Mouse (Mus musculus) macrophage (primary cell): ENCODE results near the gene Bdkrb2. TPM values are rescaled to one million over a fixed set of nuclear protein-coding genes. Genes with fewer than 3 reads are reported as not detected.

Experiments used
- H3K27ac ChIP-seq: fragments of 350-480 bp; formaldehyde crosslinking; 2 replicates; pipeline ENCODE4 v1.9.0; 2021
- H3K36me3 ChIP-seq: fragments of 350-480 bp; formaldehyde crosslinking; 2 replicates; pipeline ENCODE4 v1.9.0; 2021; ENCODE audit errors: inconsistent target
- H3K4me3 ChIP-seq: fragments of 350-480 bp; formaldehyde crosslinking; 2 replicates; pipeline ENCODE4 v1.9.0; 2021; ENCODE audit errors: inconsistent target
- H3K79me2 ChIP-seq: fragments of 350-480 bp; formaldehyde crosslinking; 2 replicates; pipeline ENCODE4 v1.9.0; 2021; ENCODE audit errors: inconsistent target
- WGBS: methylation state at CpG from one replicate; pipeline ENCODE4 v1.1.7; 2026; ENCODE audit warnings: inconsistent platforms; ENCODE audit not compliant: missing documents; 5-methylcytosine and 5-hydroxymethylcytosine counted together
- polyA plus RNA-seq: library from polyadenylated mRNA; stranded (reverse); fragments of 250-400 nt; gene quantifications from 3 replicates; pipeline ENCODE4 v1.2.4, GENCODE M21; 2018; ENCODE audit warnings: inconsistent platforms

Bdkrb2 gene
- polyA plus RNA-seq, 1 experiment from 2014 or later: not detected

DNA sequence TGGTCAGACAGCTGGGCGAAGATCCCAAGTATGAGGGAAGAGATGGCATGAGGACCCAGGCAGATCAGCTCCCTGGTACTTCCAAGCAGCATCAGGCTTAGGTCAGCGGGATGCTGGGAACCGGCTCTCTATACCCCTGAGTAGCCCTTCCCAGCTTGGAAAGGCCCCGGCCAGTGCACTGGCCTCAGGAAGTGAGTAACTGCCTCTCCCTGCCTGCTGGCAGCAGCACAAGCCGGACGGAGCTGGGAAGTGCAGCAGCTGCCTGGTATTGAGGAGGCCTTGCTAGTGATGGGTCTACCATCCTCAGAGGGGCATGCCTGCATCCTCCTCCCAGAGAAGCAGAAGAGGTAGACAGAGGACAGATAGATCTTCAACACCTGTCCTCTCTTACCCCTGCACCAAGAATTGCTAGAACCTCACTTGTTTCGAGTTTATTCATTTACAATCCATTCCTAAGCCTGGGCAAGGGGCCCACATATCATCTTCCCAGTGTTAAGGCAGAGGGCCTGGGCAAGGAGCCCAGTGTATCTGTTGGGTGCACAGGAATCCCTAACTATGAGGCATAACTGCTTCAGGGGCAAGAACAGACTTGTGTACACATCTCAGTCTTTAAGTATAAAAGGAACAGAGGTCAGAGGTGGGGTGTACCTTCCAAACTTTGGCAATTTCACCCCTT lies 5.6 kb upstream of the Bdkrb2 start:
- 70% methylated on average over 7 of the region's 7 CpGs for WGBS
- H3K4me3 ChIP-seq: no peak overlapping the region

DNA sequence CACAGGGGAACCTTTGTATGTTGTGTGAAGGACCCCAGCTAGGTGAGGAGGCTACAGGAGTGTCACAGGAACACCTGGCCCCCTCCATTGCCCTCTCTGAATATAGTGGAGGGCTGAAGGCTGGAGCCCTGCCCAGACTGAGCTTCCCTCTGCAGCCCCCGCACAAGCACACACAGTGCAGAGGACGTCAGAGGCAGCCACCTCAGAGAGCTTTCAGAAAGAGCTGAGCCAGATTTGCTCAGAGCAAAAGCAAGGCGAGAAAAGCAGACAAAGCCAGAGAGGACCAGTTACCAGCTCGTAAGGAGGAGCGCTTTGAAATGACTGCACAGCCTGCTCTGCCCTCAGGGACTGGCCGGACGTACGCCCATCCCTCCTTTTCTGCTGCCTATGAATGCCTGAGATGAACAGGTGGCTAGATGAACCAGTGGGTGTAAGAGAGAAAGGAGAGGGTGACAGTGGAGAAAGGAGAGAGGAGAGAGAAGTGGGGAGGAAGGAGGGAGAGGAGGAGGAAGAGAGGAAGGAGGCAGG lies 2.0 kb upstream of the Bdkrb2 start:
- Histone ChIP-seq H3K36me3 (no peaks in the 10 kb centered on the region), H3K27ac (no peak overlapping the region), H3K79me2 (no peaks in the 10 kb centered on the region), H3K4me3 (no peak overlapping the region)
- WGBS: 59% methylated on average over 8 of the region's 8 CpGs

More for the DNA sequence above, 5.6 kb upstream of the Bdkrb2 start:
- H3K79me2 ChIP-seq: no peaks in the 10 kb centered on the region
- H3K27ac ChIP-seq: no peak overlapping the region
- H3K36me3 ChIP-seq: no peaks in the 10 kb centered on the region

DNA sequence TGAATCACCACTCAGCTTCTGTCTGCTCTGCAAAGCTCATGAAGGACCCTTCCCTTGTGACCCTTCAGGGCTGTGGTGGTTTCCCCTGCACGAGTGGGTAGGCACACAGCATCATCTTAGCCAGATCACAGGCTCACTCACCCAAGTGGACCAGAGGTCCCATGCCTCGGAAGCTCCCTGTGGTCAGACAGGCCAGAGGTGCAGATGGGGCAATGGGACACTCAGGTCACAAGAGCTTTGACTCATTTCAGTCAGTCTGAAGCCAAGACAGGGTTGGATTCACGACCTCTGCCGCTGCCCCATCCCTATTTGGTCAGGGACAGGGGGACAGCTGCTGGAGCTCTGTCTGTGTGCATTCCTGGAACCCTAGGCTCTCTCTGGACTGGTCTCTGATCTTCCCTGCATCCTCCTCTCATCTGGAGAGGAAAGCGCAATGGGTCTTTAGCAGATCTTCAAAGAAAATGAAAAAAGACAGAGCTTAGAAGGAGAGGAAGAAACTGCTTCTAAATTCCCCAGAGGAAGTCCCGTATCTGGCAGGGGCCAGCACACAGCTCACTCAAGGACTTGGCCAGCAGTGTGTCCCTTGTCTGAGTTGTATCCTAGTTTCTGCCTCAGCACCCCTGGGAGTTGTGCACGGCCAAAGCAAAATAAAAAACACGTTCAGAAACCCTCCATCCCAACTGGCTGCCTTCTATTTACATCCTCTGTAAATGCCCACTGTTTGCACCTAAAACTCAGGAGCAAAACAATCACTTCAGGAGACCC lies 788 bp upstream of the Bdkrb2 start:
- no peak overlapping the region for H3K4me3 ChIP-seq
- no peak overlapping the region for H3K27ac ChIP-seq
- no peaks in the 10 kb centered on the region for H3K79me2 ChIP-seq
- H3K36me3 ChIP-seq: no peaks in the 10 kb centered on the region
- 36% methylated on average over 8 of the region's 8 CpGs for WGBS

DNA sequence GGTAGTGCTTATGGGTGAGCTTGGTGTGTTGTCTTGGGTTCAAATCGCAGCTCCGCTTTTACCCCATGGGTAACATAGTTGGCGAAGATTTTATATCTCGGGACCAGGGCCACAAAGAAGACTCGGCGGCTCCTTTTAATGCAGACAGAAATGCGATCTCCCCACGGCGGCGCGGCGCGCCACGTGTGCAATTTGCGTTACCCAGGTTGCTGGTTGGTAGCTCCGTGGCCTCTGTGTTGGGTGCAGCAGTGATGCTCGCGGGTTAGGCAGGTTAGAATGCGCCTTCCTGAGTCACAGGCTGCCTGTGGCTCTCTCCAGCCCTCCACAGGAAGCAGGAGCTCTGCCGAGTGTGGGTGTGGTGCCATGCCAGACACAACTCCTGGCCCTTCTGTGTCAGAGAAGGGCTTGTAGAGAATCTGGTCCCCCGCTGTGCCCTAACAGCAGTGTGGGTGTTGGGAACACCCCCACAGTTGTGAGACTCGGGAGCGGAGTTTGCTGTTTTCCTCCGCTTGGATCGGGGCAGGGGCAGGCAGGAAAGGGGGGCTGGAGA lies 775 bp downstream of the Bdkrb2 start:
- 11% methylated on average over 25 of the region's 25 CpGs for WGBS
- H3K27ac ChIP-seq: no peak overlapping the region
- H3K4me3 ChIP-seq: no peak overlapping the region
- H3K36me3 ChIP-seq: no peaks in the 10 kb centered on the region
- no peaks in the 10 kb centered on the region for H3K79me2 ChIP-seq

DNA sequence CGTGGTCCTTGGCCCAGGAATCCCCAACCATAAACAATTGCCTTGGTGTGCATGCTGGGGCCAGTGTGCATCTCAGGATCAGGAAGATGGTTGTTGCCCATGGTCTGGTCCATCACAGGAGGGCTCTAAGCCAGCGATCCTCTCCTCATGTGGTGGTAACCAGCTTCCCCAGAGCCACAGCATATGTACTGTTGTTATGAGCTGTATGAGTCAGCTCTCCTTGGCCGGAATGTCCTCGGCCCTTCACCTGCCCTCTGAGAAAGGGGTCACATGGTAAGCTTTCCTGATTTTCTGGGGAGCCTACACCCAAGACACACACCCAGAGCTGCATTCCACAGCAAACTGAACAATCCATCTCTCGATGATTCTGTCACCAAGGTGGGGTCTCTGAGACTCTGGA lies 2.2 kb downstream of the Bdkrb2 start:
- Histone ChIP-seq H3K4me3 (no peak overlapping the region), H3K36me3 (no peaks in the 10 kb centered on the region), H3K27ac (no peak overlapping the region), H3K79me2 (no peaks in the 10 kb centered on the region)
- 80% methylated on average over 5 of the region's 5 CpGs for WGBS

DNA sequence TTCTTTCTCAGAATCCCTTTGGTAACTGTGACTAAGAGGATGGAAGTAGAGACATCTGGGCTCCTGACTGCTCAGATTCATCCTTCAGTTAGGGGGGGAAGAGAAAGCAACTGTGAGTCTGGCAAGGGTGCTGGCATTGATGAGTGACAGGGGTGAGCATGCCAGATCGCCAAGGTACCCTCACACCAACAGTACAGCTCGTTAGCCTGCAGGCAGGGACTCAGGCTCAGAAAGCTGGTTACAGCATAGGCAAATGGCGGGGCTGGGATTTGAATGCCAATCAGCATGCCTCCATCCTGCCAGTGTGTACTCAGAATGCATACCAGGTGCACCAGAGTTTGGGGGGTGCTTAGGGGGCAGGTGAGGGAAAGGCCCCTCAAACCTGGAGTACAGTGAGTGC lies 8.8 kb downstream of the Bdkrb2 start:
- H3K4me3 ChIP-seq: no peak overlapping the region
- WGBS: 83% methylated on average over 3 of the region's 3 CpGs
- no peak overlapping the region for H3K27ac ChIP-seq
- H3K36me3 ChIP-seq: no peaks in the 10 kb centered on the region
- no peaks in the 10 kb centered on the region for H3K79me2 ChIP-seq

DNA sequence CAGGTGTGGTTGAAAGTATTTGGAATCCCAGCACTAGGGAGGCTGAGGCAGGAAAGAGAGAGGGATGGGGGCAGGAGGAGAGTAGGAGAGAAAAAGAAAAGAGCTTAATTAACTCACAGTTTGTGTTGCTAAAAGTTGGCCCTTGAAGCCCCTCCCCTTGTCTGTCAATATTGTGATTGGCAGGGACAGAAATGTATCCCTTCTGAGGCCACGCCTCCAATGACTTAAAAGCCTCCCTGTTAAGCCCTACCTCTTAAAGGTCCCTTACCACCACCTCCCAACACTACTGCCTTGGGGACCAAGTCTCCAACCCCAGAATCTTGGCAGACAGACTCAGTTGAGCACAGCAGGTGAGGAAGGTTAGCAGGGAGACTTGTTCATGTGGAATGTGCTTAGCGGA lies 9.6 kb downstream of the Bdkrb2 start:
- WGBS: 100% methylated on average over 2 of the region's 2 CpGs

DNA sequence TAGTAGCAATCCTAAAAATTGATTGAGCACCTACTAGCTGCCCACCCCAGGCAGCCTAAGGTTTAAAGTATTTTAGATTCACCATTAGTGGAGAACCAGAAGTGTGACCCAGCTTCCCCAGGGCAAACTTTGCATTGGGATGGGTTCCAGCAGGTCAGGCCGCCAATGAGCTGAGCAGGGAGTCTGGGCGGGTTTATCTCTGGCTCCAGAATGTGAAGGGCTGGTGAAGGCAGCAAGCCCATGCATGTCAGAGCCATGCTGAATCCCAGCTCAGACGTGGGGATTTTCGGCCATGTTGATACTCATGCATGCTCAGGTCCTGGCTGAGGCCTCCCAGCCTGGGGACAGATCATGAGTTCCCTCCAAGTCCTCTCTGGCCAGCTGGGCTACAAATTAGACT lies 11.3 kb downstream of the Bdkrb2 start:
- WGBS: 91% methylated on average over 4 of the region's 4 CpGs
- Histone ChIP-seq H3K36me3 (no peaks in the 10 kb centered on the region), H3K4me3 (no peak overlapping the region), H3K27ac (no peak overlapping the region), H3K79me2 (no peaks in the 10 kb centered on the region)

More for the DNA sequence above, 9.6 kb downstream of the Bdkrb2 start:
- Histone ChIP-seq H3K36me3 (no peaks in the 10 kb centered on the region), H3K27ac (no peak overlapping the region), H3K4me3 (no peak overlapping the region), H3K79me2 (no peaks in the 10 kb centered on the region)

DNA sequence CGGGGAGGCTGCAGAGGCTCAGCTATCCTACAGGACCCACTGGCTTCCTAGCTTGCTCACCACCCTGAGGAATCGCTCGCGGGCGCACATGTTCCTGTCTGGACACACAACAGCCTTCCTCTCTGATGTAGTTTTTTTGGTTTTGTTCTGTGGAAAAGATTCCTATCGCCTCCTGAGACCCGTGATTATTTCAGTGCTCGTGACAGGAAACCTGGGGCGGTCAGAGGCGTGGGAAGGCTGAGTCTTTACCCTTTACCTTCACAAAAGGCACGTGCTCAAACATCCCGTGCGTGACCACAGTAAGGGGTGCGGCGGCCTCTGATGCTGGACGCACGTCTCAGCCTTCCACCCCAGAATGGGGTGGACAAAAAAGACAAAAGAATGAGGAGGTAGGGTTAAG lies 17.5 kb downstream of the Bdkrb2 start:
- Histone ChIP-seq H3K79me2 (no peaks in the 10 kb centered on the region), H3K36me3 (no peaks in the 10 kb centered on the region)
- 48% methylated on average over 17 of the region's 17 CpGs for WGBS

DNA sequence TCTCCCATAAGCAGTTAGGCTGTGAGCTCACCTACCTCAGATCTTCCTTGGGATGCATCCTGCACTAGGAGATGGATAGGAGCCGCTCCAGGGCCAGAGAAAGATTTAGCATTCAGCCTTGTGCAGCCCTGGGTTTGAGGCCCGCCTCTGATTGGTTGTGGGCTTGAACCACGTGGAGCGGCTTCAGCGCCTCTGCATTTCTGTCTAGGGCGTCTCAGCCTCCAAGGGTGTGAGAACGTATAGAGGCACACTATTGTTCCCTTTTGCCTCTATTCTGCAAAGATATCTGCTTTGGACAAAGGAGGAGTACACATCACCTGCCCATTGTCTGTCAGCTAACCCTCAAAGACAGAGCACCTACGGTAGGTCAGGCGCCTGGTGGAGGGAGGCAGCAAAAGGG lies 19.5 kb downstream of the Bdkrb2 start:
- Histone ChIP-seq H3K4me3 (no peak overlapping the region), H3K79me2 (no peaks in the 10 kb centered on the region), H3K36me3 (no peaks in the 10 kb centered on the region), H3K27ac (no peak overlapping the region)
- 67% methylated on average over 9 of the region's 9 CpGs for WGBS

More for the DNA sequence above, 17.5 kb downstream of the Bdkrb2 start:
- no peak overlapping the region for H3K4me3 ChIP-seq
- H3K27ac ChIP-seq: no peak overlapping the region

DNA sequence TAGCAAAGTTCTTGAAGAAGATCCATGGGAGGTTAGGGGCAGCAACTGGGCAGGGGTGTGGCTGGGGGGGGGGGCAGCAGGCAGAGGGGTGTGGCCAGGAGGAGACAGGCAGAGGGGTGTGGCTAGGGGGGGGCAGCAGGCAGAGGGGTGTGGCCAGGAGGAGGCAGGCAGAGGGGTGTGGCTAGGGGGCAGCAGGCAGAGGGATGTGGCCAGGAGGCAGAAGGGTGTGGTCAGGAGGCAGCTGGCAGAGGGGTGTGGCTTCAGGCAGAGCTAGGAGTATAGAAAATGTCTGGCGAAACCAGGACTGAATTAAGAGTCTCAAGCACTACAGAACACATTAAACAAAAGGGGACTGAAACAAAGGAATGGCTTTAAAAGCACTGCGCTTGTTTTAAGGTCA lies 20.5 kb downstream of the Bdkrb2 start:
- no peak overlapping the region for H3K4me3 ChIP-seq
- H3K36me3 ChIP-seq: no peaks in the 10 kb centered on the region
- no peak overlapping the region for H3K27ac ChIP-seq
- no peaks in the 10 kb centered on the region for H3K79me2 ChIP-seq
- WGBS: 22% methylated on average over 2 of the region's 2 CpGs

DNA sequence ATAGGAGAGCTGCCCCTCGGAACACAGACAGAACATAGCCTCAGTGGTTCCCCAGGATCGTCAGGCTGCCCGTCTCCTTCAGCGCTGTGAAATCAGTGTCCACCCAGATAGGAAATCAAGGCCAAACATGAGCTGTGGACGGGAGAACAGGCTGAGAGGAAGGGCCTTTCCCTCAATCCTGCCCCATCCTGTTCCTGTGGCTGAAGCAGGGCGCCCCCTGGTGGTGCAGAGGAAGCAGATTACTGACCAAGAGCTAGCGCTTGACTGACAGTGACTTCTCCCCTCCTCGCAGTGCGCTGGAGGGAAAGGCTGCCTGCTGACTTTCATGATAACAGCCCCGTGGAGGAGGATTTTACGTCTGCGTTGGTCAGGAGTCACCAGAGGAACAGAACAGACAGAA lies 21.8 kb downstream of the Bdkrb2 start:
- H3K79me2 ChIP-seq: no peaks in the 10 kb centered on the region
- 16% methylated on average over 12 of the region's 12 CpGs for WGBS
- H3K36me3 ChIP-seq: no peaks in the 10 kb centered on the region
- no peak overlapping the region for H3K4me3 ChIP-seq
- no peak overlapping the region for H3K27ac ChIP-seq

DNA sequence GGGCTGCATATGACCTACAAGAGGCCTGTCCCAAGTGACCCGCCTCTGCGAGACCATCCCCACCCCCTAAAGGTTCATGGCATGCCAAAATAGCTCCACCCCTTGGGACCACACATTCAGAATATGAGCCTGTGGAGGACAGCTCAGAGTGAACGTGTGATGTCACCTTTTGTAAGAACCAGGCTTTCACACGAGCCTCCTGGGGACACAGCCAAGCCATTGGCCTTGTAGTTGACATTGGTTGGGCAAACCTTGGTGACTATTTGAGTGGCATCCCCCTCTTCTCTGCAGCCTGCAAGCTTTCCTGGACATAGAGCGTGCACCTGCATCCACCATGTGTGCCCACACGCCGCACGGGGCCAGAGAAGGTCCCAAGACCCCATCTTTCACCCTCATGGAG lies 24.5 kb downstream of the Bdkrb2 start:
- WGBS: 82% methylated on average over 8 of the region's 8 CpGs
- no peaks in the 10 kb centered on the region for H3K79me2 ChIP-seq
- no peaks in the 10 kb centered on the region for H3K36me3 ChIP-seq
- no peak overlapping the region for H3K4me3 ChIP-seq
- no peak overlapping the region for H3K27ac ChIP-seq

DNA sequence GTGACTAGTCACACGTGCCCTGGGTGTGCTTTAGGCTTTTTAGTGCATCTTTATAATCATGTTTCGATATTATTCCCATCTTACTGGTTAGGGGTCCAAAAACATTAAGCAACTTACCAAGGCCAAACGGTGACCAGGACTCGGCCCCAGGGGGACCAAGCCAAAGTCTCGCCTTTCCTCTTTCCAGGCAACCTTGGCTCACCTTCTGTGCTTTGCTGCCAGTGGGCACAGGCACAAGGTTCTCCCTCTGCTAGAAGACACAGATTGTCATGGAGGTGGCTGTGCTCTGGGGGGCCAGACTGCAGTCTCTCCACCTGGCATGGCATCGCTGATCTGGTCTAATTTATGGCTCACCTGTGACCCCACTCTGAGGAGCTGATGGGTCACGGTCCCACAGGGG lies 27.8 kb downstream of the Bdkrb2 start:
- H3K4me3 ChIP-seq: no peak overlapping the region
- WGBS: 87% methylated on average over 7 of the region's 7 CpGs
- H3K27ac ChIP-seq: no peak overlapping the region
- H3K36me3 ChIP-seq: no peaks in the 10 kb centered on the region
- no peaks in the 10 kb centered on the region for H3K79me2 ChIP-seq

DNA sequence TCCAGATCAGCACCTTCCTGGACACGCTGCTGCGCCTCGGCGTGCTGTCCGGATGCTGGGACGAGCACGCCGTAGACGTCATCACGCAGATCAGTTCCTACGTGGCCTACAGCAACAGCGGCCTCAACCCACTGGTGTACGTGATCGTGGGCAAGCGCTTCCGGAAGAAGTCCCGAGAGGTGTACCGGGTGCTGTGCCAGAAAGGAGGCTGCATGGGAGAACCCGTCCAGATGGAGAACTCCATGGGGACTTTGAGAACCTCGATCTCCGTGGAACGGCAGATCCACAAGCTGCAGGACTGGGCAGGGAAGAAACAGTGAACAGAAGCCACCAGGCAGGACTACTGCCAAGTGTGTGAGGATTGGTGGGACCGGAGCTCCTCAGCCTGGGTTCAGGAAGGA lies 29.3 kb downstream of the Bdkrb2 start:
- Histone ChIP-seq H3K79me2 (no peaks in the 10 kb centered on the region), H3K36me3 (no peaks in the 10 kb centered on the region), H3K4me3 (no peak overlapping the region), H3K27ac (no peak overlapping the region)
- 91% methylated on average over 22 of the region's 23 CpGs for WGBS
